Mouse (Mus musculus) MEL-GATA-1-ER (cell line): ENCODE measurements around the gene Tdo2.

Source experiments
- DNase-seq: peaks from one replicate; pipeline ENCODE4 v3.0.0-alpha.2; 2012; ENCODE audit warnings: low read depth; ENCODE audit errors: extremely low read depth

Tdo2 gene

DNA sequence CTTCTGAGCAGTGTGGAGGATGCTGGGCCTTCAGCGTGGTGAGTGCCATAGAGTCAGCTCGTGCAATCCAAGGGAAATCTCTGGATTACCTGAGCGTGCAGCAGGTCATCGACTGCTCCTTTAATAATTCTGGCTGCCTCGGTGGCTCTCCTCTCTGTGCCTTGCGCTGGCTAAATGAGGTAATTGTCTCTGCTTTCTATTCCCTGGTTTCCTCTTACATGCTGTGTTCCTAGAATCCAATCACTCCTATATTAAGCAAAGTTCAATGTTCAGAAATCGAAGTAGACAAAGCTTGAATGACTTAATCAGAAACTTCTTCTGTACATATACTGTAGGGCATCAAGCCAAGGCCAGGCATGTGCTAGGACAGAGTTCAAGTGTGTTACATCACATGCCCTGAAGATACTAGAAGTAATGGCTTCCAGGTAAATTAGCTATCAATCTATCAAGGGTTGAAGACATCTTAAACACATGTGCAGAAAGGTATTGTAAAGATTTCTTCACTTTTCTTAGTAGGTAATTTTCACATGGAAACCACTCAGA, 31.1 kb downstream of the Tdo2 start:
- no peak for DNase-seq

DNA sequence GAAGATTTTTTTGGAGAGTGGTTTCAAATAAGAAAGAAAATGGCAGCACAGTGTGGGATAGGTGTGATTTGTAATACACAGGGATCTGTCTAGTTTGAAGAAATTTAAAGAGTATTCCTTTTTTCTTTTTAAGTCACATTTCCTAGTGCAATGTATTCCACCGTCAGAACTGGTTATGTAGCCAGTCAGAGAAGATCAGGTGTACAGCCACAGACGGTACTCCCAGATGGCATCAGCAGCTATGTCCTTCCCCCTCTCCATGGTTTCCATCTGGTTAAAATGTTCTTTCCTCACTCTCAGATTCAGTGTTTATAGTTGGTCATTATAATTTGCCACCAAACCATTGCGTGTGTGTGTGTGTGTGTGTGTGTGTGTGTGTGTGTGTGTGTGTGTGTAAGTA, 32.9 kb downstream of the Tdo2 start:
- DNase-seq = no peak

DNA sequence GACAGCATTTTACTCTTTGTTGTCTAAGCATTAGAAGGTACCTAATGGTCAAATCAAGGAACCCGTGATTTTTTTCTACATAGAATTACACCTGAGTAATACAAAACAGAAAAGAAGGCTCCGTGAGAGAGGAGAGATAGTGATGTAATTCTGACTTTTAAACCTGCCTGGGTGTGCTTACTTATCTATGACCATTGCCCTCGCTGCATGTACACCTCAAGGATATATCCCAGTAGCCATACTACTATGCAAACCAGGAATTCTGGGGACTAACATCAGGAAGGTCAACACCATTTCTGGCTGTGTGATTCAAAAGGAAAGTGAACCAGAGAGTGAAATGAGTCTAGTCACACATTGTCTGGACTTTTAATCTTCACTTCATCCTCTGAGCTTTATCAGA, 33.7 kb downstream of the Tdo2 start:
- DNase-seq = no peak

DNA sequence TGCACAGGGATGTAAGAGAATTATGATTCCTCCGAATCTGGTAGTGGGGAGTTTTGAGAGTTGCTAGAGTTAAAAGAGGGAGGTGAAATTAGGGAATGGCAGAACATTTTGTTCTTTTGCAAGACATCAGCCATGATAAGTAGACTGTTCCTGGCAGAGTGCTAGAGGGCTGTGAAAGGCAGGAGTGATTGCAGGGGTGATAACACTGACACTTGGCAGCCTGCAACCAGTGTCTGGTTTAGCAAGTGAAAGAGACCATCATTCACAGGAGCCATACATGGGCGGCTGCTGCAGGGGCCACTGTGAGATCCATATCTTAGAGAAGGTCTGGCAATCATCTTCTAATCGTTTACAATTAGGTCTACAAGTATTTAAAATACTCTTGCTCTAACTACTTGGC, 37.1 kb downstream of the Tdo2 start:
- DNase-seq = no peak

DNA sequence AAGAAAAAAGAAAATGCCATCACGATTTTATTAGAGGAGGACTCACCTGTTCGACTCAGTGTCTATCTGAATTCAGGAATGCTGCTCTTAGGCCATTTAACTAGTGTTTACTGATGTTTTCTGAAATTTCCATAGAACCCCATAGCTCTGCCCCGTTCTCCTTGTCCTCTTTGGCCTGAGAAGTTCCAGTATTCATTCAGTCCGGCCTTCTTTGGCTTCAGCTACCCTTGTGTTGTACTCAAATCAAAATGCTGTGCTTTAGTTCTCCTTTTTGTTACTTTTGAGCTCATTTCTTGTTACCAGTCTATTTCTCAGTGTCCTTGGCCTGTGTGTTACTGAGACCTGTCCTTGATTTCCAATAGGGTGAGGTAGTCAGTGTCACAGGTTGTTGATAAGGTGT, 42.7 kb downstream of the Tdo2 start:
- DNase-seq = no peak

DNA sequence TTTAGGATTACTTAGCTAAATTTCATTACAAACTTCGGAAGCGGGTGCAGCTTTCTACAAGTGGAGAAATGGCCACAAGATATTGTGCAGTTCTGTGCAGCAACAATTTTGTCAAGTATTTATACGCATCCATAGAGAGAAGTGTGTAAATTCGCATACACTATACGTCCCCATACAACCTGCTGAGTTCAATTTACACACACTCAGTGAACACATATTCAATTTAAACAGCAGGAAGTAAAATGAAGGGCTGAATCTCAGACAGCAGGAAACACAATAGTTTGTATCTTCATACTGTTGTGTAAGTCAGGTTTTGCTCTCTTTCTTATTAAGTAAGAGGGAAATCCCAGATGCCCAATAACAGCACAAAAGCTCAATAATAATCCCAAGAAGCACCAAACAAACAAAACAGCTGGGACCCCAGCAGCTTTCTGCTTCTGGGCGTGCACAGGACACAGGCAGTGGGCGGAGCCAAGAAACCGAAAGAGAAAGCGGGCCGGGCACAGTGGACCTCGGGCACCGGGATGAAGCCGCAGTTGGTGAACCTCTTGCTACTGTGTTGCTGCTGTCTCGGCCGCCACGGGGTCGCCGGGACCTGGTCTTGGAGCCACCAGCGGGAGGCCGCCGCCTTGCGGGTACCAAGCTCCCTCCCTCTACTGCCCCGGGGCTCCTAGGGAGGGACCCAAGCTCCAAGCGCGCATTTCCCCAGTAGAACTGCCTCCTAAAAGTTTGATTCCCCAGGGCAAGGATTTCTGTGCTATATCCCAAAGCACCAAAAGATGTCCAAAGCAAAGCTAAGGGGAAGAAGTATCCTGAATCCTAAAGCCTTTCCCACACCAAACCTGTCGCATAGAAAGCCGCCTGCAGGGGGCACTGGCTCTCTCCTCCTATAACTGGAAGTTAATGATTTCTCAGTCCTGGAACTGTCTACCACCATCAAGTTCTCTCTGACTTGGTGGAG, 43.6 kb downstream of the Tdo2 start, which contains the start of gene Ctso:
Gene Ctso, plus strand, starts transcription at position 461 of the 961 bp plus-strand sequence.
- peak; percentile 72 for DNase-seq

DNA sequence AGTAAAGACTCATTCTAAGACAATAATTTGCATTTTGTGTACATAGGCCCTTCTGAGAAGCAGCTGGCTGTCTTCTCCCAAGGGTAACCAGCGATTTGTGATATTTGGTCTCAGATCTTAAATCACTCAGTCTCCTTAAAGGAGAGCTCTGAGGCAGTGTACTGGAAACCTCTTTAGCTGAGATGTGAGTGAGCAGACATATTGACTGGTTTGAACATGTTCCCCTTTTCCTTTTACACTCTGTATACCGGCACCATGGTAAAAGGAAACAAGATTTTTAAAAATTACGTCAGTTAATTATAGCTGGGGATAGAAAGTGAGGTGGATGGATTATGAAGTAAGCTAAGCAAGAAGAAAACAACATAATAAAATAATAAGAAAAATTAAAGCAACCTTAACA, 44.3 kb downstream of the Tdo2 start:
- no peak for DNase-seq

DNA sequence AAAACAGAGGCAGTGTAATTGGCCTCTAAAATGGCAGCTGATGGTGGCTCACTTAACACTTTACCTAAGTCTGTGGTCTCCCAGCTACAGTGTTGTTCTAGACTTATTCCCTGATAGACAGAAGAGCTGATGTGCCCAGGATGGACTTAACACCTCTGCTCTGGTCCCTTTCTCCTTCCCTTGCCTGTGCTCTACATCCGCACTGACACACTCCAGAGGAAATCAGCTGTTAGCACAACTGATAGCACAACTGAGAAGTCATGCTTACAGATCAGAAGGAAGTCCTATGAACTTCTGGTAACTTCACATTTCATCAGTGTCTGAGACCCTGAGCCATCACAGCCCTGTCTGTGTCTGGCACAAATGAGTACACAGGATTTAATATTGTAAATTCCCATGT, 46.9 kb downstream of the Tdo2 start:
- no peak for DNase-seq

DNA sequence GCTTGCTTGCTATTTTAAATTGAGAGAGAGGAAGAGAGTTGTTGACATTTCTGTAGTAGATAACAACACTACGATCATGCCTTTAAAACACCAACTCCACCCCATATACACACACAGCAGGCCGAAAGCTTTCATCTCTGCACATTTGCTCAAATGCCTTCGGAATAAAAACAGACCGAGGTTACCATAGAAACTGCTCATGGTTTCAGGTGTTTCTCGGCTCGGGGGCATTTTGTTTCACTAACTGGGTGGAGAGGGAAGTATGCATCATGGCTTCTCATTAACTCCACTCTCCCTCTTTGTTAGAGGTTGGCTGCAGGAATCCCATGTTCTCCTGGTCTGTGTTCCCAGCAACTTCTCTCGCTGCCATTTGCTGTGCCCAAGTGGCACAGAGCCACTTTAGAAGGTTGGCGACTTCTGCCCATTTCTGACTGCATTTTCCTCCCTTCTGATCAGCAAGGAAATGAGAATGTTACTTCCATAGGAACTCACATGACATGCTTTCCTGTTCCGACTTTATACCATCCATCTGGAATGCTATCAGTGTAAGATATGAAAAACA, 49.2 kb downstream of the Tdo2 start:
- no peak for DNase-seq

DNA sequence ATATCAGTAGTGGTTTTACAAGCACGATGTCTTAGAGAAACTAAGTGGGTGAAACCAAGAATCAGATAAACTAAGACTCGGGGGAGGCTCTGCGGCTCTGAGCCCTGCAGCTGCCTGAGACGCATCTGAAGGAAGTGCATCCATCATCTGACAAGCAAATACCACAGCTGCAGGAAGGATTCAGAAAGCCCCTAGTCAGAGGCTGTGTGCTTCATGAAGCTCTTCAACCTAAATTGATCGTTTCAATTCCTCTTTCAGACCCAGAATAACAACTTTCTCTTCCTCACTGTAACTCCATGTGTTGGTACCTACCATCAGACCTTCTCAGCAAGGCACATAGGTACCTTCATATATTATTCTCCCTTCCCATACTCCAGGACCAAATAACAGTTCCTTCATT, 50.1 kb downstream of the Tdo2 start:
- DNase-seq = no peak

DNA sequence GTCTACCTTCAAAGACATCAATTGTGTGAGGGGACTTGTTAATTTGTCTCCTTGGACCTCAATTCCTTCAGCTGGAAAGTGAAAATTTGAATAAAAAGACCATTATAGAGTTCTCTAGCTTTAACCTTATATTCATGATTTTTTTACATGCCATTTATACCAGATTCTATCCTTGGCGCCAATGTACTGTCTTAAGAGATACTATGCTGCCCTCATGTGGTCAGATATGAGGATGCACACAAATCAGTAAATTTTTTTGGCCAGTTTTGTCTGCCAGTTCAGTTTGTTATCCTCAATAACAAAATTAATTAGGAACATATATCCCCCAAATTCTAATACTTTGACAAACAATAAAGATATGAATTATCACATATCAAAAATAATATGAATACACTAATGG, 51.1 kb downstream of the Tdo2 start:
- peak; percentile 60 for DNase-seq

DNA sequence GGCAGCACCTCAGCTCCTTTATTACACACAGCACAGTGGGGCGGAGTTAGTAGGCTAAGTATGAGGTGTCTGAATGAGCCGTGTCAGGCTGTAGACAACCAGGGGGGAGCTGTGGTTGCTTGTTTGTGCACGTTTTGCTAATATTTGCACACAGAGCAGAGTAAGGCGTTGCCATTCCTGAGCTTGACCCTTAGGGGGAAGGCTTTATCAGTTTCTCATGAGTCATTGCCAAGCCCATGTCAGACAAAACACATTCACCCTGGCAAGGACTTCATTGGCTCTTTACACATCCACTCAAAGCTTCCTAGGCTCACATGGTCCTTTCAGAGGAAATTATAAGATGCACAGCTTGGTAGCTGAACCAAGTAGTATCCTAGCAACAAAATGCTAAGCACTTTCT, 53.1 kb downstream of the Tdo2 start:
- DNase-seq = no peak

DNA sequence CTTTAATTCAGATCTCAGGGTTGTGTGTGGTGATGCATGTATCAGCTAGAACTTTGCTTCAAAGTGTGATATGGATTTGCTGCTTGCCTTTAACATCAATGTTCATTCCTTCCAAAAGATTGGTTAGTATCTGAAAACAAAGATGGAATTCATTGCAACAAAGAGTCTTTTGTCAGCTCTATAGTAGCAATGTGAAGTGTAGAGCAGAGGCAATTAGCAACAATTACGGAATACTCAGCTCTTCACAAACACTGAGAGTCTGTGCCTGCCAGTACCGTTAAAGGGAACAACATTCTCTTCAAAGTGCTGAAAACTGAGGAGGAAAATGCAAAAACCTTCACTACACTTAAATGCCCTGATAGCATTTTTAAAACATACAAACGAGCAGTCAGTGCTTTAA, 56.3 kb downstream of the Tdo2 start:
- no peak for DNase-seq

DNA sequence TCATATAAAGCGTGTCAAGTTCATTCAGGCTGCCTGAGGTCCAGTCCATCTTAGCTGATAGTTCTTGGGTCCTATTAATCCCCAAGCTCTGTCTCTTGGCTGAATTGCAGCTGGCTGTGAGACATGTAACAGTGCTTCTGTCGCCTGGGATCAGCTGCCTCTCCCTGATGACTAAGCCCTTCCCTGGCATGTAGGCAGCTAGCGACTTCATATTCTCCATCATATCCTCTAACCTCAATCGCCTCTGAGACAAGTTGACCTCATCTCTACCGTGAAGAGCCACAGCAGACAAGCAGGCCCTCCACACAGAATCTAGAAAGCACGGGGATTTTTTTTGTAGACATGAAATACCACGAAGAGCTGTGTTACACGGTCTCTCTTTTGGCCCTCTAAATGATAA, 57.8 kb downstream of the Tdo2 start:
- no peak for DNase-seq

DNA sequence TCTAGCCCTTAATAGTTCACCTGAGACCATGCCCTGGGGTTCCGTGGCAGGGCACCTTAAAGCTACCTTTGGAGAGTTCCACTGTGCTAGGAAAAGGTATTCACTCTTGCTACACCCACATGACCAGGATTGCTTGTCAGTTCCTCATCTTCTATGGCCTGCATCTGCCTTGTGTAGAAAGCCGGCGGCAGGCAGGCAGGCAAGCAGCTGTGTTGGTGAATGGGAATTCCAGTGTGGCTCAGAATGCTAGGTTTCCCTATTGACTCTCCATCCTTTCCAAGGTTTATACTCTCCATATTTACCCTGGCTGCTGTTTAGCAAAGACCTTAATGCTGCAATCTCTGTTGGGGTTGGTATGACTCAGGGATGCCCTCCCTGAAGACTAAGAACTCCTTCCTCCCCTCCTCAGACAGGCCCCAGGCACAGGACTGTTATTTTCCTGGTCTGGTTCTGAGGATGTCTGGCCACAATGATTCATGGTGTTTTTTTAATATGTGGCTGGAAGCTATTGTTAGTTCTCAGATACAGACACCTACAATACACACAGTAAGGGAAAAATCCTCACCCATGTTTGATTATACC, 58.6 kb downstream of the Tdo2 start:
- no peak for DNase-seq

DNA sequence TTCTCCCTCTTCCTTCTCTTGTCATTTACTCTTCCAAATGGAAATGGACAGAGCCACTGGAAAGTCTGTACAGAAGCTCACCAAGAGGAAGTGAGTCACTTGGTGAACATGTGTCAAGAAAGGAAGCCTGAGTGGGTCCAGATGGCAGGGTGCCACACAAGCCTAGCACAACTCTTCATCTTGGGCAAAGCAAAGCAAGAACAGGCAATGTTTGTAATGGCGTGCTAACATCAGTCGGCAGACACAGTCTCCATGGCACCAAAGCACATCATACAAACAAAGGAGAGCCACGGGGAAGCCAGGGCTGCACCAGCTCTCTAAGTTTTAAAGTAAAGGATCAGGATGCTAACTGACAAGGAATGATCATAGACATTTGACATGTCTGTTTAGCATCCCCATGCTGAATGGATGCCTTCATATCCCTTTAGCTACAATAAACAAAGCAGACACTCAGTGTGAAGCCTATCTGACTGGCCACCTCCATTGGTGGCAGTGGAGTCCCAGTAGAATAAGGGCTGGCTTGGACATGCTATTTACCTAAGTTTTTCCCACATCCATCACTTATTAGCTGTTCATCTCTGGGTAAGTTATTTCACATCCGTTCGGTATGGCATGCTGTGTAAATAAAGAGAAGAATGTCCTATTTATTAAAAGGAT, 59.8 kb downstream of the Tdo2 start:
- DNase-seq = no peak

DNA sequence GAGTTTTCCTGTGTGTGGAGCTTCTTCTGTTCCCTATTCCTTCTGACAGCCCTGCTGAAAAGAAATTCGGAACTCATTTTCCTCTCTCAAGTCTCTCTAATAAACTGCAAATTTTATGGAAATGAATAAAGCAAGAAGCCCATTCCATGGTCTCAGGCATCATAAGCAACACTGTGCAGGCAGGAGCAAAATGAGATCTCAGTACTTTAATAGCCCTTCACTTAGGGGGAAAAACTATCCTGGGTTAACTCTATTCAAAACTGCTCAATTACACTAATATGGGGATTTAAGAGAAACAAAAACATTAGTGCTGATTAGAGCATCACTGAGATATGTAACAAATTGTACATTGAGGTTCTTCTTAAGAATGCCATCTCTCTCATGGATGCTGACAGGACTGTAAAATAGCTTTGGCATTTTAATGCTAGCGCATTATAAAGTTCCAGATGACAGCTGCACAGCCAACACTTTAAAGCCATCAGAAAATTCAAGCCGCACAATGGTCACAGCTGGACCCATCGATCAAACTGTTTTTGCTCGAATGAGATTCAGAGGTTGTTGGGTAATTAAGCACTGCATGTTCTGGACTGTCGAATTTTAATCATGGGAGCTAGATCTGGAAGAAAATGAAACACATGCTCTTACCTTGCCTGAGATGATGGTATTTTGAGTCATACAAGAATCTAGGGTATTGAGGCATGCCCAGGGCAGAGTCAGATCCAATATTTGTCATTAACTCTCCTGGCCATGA, 65.5 kb downstream of the Tdo2 start:
- no peak for DNase-seq
